Mouse (Mus musculus): ENCODE results near the gene Hcar2. TPM values are rescaled to one million over a fixed set of nuclear protein-coding genes. Genes with fewer than 3 reads are reported as not detected.

Gene Hcar2
- total and polyA plus RNA-seq, 3 experiments, result not detected

DNA sequence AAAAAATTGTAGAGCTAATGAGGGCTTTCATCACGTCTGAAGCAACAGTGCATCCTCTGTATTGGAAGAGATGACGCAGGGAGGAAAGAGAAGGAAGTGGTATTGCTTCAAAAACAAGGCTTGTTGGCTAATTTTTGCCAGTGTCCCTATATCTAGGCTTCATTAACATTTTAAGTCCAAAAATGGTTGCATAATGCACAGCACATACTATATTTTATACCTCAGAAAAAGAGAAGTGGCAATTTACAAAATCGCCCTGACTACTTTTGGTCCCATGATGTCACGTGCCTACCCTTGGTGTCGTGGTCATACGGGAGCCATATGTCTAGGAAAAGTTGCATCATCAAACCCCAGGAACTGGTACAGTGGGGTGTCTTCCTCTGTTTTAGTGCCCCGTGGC, 33.0 kb downstream of the Hcar2 start:
- TF ChIP-seq POLR2AphosphoS5 (IDR thresholded peaks at IDR 0.05; ENCODE audit: borderline replicate concordance, low read depth, low read length) (no peak), POLR2A (IDR thresholded peaks at IDR 0.05; ENCODE audit: control insufficient read depth in 1 of 2, insufficient read depth in 1 of 2, low read depth in 1 of 2, low read length in 2 of 2, poor library complexity in 1 of 2) (no peak), KAT2A (conservative IDR thresholded peaks at IDR 0.05; ENCODE audit: low read depth, low read length) (no peak), RAD21 (IDR thresholded peaks at IDR 0.05; ENCODE audit: low read depth, low read length) (no peak), GABPA (IDR thresholded peaks at IDR 0.05; ENCODE audit: low read depth, low read length) (no peak), CTCF (IDR thresholded peaks at IDR 0.05 in 2 of 3, conservative IDR thresholded peaks at IDR 0.05 in 1 of 3; ENCODE audit: control insufficient read depth in 1 of 3, insufficient read depth in 1 of 3, low read depth in 2 of 3, low read length in 3 of 3, poor library complexity in 1 of 3, severe bottlenecking in 1 of 3) (no peak), E2F4 (IDR thresholded peaks at IDR 0.05; ENCODE audit: borderline replicate concordance, low read depth, low read length) (no peak), EP300 (IDR thresholded peaks at IDR 0.05; ENCODE audit: low read depth in 1 of 2, low read length in 2 of 2) (no peak), GATA1 (IDR thresholded peaks at IDR 0.05; ENCODE audit: low read depth, low read length) (no peak), USF1 (IDR thresholded peaks at IDR 0.05; ENCODE audit: low read depth, low read length) (no peak), TCF12 (IDR thresholded peaks at IDR 0.05; ENCODE audit: low read depth, low read length) (no peak), UBTF (IDR thresholded peaks at IDR 0.05; ENCODE audit: borderline replicate concordance, insufficient read depth, low read depth, low read length) (no peak), HCFC1 (IDR thresholded peaks at IDR 0.05; ENCODE audit: low read depth, low read length) (no peak), MYB (IDR thresholded peaks at IDR 0.05; ENCODE audit: low read depth, low read length) (no peak), CHD1 (IDR thresholded peaks at IDR 0.05; ENCODE audit: low read depth, low read length) (no peak), MXI1 (IDR thresholded peaks at IDR 0.05; ENCODE audit: low read depth, low read length) (no peak), CHD2 (IDR thresholded peaks at IDR 0.05; ENCODE audit: low read length) (no peak), USF2 (IDR thresholded peaks at IDR 0.05; ENCODE audit: borderline replicate concordance in 1 of 2, insufficient read depth in 1 of 2, low read depth in 1 of 2, low read length in 2 of 2) (no peak), MAFK (IDR thresholded peaks at IDR 0.05; ENCODE audit: borderline replicate concordance, low read depth, low read length) (no peak)
- no peak overlapping the region for H3K4me3 ChIP-seq (ENCODE audit: control insufficient read depth in 1 of 2, insufficient read depth in 1 of 2, low read depth in 2 of 2, low read length in 2 of 2)
- H3K9me3 ChIP-seq (replicated peaks; ENCODE audit: insufficient read depth, low read length), result no peaks in the 10 kb centered on the region
- no peak overlapping the region for H3K27ac ChIP-seq (ENCODE audit: control insufficient read depth, low read depth, low read length)
- no peak overlapping the region for H3K9ac ChIP-seq (ENCODE audit: control insufficient read depth, low read depth, low read length, poor library complexity, severe bottlenecking)
- no peaks in the 10 kb centered on the region for H3K27me3 ChIP-seq (ENCODE audit: control insufficient read depth in 1 of 2, insufficient read depth in 2 of 2, low read length in 2 of 2)
- H3K79me2 ChIP-seq (ENCODE audit: control insufficient read depth, insufficient read depth, low read length, poor library complexity), result no peaks in the 10 kb centered on the region
- H3K36me3 ChIP-seq (ENCODE audit: control insufficient read depth in 1 of 2, insufficient read depth in 2 of 2, low read length in 2 of 2), result no peaks in the 10 kb centered on the region
- no peak for DNase-seq (ENCODE audit: low read depth, low spot score)
- H3K4me1 ChIP-seq (ENCODE audit: control insufficient read depth in 1 of 2, insufficient read depth in 2 of 2, low read length in 2 of 2), result no peaks in the 10 kb centered on the region

DNA sequence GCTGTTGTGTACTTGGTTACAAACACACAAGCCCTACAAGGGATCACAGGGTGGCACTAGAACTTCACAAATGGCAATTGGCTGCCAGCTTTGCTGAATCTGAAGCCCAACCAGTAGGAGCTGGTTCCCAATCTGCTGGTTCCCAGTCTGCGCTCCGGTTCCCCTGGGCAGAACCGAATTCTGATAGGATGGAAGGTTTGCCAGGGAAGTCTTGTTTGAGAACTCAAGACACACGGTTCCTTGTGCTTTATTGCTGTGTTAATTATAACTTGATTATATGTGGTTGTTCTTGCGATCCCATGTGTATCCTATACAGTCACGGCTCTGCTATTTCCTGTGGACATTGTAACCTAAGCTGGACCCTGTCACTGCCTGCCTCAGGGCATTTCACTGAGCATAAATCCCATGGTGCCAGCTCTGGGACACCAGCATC, 37.6 kb downstream of the Hcar2 start:
- no peaks in the 10 kb centered on the region for H3K27me3 ChIP-seq (ENCODE audit: control insufficient read depth in 1 of 2, insufficient read depth in 2 of 2, low read length in 2 of 2)
- no peaks in the 10 kb centered on the region for H3K36me3 ChIP-seq (ENCODE audit: control insufficient read depth in 1 of 2, insufficient read depth in 2 of 2, low read length in 2 of 2)
- no peak overlapping the region for H3K4me3 ChIP-seq (ENCODE audit: control insufficient read depth in 1 of 2, insufficient read depth in 1 of 2, low read depth in 2 of 2, low read length in 2 of 2)
- TF ChIP-seq SMC3 (IDR thresholded peaks at IDR 0.05; ENCODE audit: low read depth, low read length) (peak; percentile 5; the same call in 1 of the 2 replicates), ZC3H11A (IDR thresholded peaks at IDR 0.05; ENCODE audit: low read depth, low read length) (0 out of 2 replicates have a peak, but pooled peaks have one; percentile 16), JUND (IDR thresholded peaks at IDR 0.05; ENCODE audit: low read depth, low read length) (no peak), ETS1 (IDR thresholded peaks at IDR 0.05; ENCODE audit: low read depth, low read length) (no peak), CTCF (IDR thresholded peaks at IDR 0.05 in 2 of 3, conservative IDR thresholded peaks at IDR 0.05 in 1 of 3; ENCODE audit: control insufficient read depth in 1 of 3, insufficient read depth in 1 of 3, low read depth in 2 of 3, low read length in 3 of 3, poor library complexity in 1 of 3, severe bottlenecking in 1 of 3) (peak in 1 of 3 experiments; percentile 19; a peak in 1 of 6 replicates), RAD21 (IDR thresholded peaks at IDR 0.05; ENCODE audit: low read depth, low read length) (peak; percentile 30)
- H3K9ac ChIP-seq (ENCODE audit: control insufficient read depth, low read depth, low read length, poor library complexity, severe bottlenecking), result no peak overlapping the region
- DNase-seq (ENCODE audit: low read depth, low spot score), result no peak
- no peaks in the 10 kb centered on the region for H3K4me1 ChIP-seq (ENCODE audit: control insufficient read depth in 1 of 2, insufficient read depth in 2 of 2, low read length in 2 of 2)
- H3K79me2 ChIP-seq (ENCODE audit: control insufficient read depth, insufficient read depth, low read length, poor library complexity), result no peaks in the 10 kb centered on the region
- H3K9me3 ChIP-seq (replicated peaks; ENCODE audit: insufficient read depth, low read length), result no peaks in the 10 kb centered on the region
- no peak overlapping the region for H3K27ac ChIP-seq (ENCODE audit: control insufficient read depth, low read depth, low read length)

Measured in MEL (cell line).